Mouse (Mus musculus): ENCODE results near the gene Prame.

- TF ChIP-seq POLR2A (IDR thresholded peaks at IDR 0.05; ENCODE audit: low read depth, low read length) (no peak), CTCF (conservative IDR thresholded peaks at IDR 0.05; ENCODE audit: insufficient read depth, insufficient read length, low read depth, low read length) (no peak)
These were observed 29.4 kb downstream of the Prame start for GRCm38 (mm10) chrX:135598096-135598495.
